Mouse (Mus musculus): ENCODE measurements around the gene Map4k5.

Map4k5 gene

GRCm38 (mm10) chr12:69892371-69893251 is at the start of gene Map4k5, which contains the start of gene Atl1:
TSS of gene Map4k5 (minus strand) at chr12:69893200.
TSS of gene Atl1 (plus strand) at chr12:69892614.
- peak; percentile 67 for DNase-seq (ENCODE audit: low read depth)

- DNase-seq (ENCODE audit: low read depth): no peak
Measured at GRCm38 (mm10) chr12:69941655-69942329, 48.8 kb upstream of the Map4k5 start.

DNA sequence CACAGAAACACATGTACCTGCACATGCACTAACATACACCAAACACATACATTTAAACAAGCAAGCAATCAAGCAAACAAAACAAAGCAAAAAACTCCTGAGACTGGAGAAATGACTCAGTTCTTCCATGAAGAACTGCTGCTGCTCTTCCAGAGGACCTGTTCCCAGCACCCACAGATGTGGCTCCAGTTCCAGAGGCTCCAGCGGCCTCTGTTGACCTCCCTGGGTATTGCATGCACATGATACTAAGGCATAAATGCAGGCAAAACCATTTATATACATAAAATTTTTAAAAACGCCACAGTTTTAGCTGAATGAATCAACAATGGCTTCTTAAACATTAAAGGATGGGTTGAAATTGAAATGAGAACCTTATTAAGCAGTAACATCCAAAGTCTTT is 46.3 kb upstream of the Map4k5 start:
- no peak for DNase-seq (ENCODE audit: low read depth)

DNA sequence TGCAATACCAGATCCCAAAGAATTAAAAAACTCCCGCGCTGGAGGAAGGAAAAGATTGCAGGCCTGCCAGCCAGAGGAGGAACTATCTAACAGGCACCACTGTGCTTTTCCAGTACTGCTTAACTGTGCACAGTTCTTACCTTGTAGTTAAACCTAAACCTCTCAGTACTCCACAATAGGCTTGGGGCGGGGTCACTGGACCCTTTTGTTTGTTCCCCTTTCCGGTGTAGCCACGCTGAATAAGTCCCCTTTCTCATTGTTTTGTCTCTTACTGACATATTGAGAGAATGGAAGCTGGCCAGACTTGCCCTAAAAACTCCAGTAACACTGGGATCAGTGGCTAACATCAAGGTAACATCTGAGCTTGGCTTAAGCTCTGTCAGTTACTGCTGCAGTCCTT is 44.7 kb upstream of the Map4k5 start:
- no peak for DNase-seq (ENCODE audit: low read depth)

DNA sequence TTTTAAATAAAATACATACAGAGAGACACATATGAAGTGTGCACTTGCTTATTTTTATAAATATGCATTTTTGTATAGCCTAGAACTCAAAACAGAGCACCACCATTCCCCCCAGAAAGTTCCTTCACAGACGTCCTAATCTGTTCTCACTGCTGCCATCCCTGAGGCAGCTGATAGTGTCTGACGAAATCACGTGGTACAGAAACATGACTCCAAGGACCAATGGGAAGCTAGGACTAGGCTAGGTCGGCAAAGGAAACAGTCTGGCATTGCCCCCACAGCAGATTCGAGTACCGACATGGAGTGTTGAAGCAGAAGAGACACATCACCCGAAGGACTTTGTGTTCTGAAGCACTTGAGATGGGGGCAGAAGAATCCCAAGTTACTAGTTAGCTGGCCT is 33.7 kb upstream of the Map4k5 start:
- DNase-seq (ENCODE audit: low read depth): no peak

GRCm38 (mm10) chr12:69924012-69924411 is 31.0 kb upstream of the Map4k5 start:
- peak; percentile 63 for DNase-seq (ENCODE audit: low read depth)

DNA sequence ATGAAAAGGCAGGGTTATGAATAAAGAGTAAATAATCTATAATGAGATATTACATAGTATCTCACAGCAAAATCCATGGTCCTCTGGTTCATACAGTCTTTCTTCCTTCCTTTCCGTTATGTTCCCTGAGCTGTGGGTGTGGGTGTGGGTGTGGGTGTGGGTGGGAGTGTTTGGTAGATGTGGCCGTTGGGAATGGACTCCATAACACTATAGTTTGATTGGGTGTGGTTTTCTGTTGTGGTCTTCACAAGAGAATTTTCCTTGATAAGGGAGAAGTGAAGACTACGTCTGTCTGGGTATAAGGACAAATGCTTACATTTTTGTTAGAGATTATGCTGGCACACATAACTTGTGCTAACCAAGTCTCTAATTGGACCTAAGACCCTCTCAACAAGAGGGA is 30.6 kb upstream of the Map4k5 start:
- DNase-seq (ENCODE audit: low read depth): no peak

- no peak for DNase-seq (ENCODE audit: low read depth)
Measured at GRCm38 (mm10) chr12:69923128-69923527, 30.1 kb upstream of the Map4k5 start.

GRCm38 (mm10) chr12:69922099-69922498 is 29.1 kb upstream of the Map4k5 start:
- no peak for DNase-seq (ENCODE audit: low read depth)

DNA sequence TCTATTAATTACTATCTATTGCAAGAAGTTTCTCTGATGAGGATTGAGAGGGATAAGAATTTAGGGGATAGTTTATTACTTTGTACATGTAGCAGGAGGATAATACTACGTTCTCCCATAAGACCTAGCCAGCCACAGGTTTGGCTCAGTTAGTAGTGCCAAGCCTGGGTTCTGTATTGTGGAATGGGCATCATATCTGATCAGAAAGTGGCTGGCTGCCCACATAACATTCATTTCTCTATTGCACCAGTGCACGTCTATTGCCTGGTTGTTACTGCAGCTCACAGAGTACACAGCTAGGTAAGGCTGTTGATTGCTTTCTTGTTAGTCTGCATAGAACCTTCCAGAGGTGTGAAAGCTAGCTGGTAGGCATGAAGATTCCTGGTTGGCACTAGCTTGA is 24.9 kb upstream of the Map4k5 start:
- DNase-seq (ENCODE audit: low read depth): no peak

GRCm38 (mm10) chr12:69912737-69913136 is 19.7 kb upstream of the Map4k5 start:
- DNase-seq (ENCODE audit: low read depth): no peak

GRCm38 (mm10) chr12:69911906-69912305 is 18.9 kb upstream of the Map4k5 start:
- DNase-seq (ENCODE audit: low read depth): no peak

GRCm38 (mm10) chr12:69908511-69908900 is 15.5 kb upstream of the Map4k5 start:
- DNase-seq (ENCODE audit: low read depth): no peak

DNA sequence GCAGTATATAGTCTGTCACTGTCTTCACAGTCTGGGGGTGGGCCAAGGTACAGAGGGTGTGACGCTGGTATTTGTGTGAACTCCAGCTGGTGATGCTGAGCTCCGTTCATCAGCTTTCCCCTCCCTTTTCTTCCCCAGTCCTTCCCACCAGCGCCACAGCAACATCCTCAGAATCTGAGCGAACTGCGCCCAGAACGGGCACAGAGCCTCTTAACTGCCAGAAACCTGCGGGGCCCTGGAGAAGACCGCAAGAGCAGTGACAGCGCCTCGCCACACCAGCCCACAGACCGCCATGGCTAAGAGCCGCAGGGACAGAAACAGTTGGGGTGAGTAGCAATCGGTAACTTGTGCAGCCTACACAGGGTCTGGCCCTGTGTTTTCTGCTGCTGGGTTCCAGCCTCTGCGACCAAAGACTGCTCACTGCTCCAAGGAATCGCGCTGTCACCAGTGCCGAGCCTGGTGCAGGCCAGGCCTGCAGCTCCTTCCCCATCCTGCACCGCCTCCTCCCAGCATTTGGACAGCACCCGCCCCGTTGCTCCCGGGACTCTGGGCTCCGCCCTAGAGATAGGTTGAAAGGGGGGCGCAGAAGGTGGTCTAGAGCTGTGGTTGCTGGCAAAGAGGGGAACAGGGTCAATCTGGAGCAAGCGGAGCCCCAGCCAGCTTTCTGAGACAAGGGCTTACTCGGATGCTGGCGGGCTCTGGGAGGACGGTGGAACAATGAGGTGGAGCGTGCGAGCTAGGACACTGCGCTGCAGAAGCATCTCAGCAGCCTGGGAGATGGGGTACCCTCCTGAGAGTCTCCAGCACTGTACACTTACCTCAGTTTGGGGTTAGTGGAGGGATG is 14.9 kb upstream of the Map4k5 start:
- no peak for DNase-seq (ENCODE audit: low read depth)

DNA sequence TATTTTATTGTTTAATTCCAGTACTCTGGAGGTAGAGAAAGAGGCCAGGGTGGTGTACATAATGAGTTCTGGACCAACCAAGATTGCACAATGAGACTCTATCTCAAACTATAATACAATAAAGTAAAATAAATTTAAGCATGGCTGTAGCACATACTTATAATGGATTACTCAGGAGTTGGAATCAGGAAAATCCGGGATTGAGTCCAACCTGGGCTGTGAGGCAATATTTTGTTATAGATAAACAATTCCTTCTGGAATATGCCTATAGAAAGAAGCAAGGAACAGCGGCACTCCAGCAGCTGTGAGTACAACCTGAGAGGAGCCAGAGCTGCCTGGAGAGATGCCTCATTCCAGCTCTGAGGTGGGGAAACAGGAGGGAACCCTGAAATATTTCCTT is 12.0 kb upstream of the Map4k5 start:
- DNase-seq (ENCODE audit: low read depth): no peak

GRCm38 (mm10) chr12:69898119-69898518 is 5.1 kb upstream of the Map4k5 start:
- DNase-seq (ENCODE audit: low read depth): no peak

DNA sequence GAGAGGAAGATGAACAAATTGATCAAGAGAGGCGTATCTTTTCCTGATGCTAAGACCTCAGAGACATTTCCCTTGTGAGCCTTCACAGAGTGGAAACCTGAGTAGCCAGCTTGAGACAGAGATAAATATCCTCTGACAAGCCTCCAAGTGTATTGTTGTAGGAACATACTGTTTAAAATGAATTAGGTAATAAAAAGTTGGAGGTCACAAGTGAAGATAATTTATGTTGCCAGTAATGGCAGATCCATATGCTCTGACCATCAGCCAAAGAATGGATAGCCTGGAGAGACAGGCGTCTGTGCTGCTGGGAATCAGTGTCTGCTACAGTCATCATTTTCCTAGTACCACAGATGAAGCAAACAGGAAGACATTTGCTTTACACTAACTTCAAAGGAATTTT is 2.0 kb upstream of the Map4k5 start:
- no peak for DNase-seq (ENCODE audit: low read depth)

DNA sequence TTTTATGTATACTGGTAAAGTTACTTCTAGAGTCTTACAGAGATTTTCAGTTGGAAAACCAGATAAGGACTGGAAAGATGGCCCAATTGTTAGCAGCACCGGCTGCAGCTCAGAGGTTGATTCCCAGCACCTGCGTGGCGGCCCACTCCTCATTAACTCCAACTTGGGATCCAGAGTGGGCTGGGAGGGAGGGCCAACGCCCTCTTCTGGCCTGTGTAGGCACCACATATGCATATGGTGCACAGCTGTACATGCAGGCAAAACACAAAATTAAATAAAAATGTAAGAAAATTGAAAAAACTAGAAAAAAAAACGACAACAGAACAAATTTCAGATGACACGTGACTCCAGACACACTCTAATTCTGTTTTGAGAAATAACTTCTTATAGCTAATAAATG is 927 bp upstream of the Map4k5 start:
- no peak for DNase-seq (ENCODE audit: low read depth)

- DNase-seq (ENCODE audit: low read depth): no peak
Measured at GRCm38 (mm10) chr12:69891721-69892120, 1.3 kb downstream of the Map4k5 start.

DNA sequence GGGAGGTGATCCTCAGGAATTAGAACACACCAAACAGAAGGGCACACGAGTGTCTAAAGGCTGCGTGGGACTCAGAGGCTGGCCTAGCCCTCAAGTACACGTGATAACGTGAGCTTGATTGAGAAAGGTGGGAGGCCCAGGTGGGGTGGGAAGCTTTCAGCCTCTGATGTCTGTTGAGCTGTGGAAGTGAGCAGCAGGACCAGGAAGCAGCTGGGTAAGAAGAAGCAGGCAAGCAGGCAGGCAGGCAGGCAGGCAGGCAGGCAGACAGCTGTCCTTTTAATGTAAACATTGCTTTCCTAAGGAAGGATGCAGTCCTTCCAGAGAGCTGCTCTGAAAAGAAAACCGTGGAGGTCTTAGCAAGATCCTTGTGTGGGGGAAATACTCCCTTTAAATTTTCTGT is 2.5 kb downstream of the Map4k5 start:
- DNase-seq (ENCODE audit: low read depth): no peak

DNA sequence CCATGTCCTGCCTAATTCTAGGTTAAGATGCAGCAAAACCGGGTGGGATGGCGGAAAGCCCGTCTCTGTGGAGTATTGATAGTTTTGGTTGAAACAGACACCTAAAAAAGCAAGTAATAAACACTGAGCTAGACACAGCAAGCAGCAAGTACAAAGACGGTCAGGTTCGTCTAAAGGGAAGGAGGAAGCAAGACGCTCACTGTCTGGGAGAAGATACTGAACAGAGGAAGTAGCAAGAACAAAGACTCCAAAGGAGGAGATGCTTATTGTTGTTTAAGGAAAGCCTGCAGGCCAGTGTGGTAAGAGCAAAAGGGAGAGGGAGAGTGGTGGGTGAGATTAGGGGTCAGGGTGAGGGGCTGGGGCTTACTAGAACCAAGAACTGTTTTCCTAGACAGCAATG is 2.9 kb downstream of the Map4k5 start:
- no peak for DNase-seq (ENCODE audit: low read depth)

DNA sequence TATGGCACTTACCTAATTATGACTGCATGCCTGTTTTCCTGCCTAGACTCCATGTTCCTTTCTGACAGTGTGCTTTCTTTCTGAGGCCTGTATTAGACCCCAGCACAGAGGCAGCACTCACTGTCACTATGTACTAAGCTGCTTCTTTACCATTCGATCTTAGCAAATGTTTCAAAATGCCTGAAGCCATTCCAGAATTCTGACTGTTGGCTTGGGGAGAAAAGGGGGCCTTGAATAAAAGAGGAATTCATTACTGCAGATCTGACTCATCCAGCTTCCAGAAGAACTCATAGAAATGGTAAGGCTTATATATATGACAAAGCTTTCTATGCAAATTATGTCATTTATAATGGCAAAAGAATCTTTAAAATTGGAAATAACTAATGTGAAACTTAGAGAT is 4.7 kb downstream of the Map4k5 start:
- DNase-seq (ENCODE audit: low read depth): no peak

GRCm38 (mm10) chr12:69887776-69888175 is 5.2 kb downstream of the Map4k5 start:
- DNase-seq (ENCODE audit: low read depth): no peak

All from c-Kit-positive CD71-positive TER-119-negative erythroid progenitor cells, embryonic 14.5 days (primary cell).